Mouse (Mus musculus) E14TG2a.4 (cell line): ENCODE measurements at regions not wholly inside any gene's neighbourhood (a gene's known extent, or its start where the extent isn't known, plus 50 kb on each side); places are given as distances from the start of the nearest gene placed in this dataset.

Source experiments
- CTCF ChIP-seq: conservative IDR thresholded peaks from 2 replicates; pipeline ENCODE4 v1.5.1; 2014; ENCODE audit warnings: low read length
- POU5F1 ChIP-seq: IDR thresholded peaks from 2 replicates; pipeline ENCODE4 v1.6.1; 2014; ENCODE audit warnings: low read length, borderline replicate concordance

DNA sequence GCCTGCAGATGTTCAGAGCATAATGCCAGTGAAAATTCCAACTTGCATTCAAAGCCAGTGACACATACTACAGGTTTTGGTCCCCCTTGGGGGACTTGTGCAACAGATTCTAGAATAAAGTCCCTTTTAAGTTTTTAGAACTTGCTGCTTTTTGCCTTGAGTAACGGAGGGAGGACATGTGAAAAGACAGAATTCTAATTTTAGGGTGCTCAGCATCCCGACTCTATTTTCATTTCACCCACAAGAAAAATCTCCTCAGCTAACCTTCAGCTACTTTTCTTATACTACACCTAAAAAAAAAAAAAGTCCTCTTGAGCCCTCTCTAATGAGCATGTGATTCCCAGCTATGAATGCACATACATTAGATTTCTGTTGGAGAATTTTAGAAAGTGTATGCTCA is 357.3 kb downstream of the Tmem132b start:
- TF ChIP-seq CTCF (no peak), POU5F1 (no peak)
